Mouse (Mus musculus) embryonic facial prominence, embryonic 12.5 days (tissue): Measurements from ENCODE around the gene Cdkn2d. TPM values are rescaled to one million over a fixed set of nuclear protein-coding genes. Genes with fewer than 3 reads are reported as not detected.

Experiments used
- ATAC-seq: fragments of 200-750 bp; cut with Nextera tagmentation; 2 replicates; pipeline ENCODE4 v1.8.0; 2017; ENCODE audit not compliant: insufficient number of reproducible peaks, insufficient read depth, low FRiP score, low TSS enrichment
- H3K27ac ChIP-seq: fragments of 300-500 bp; sonication (generic); 2 replicates; pipeline ENCODE4 v1.5.1; 2016; ENCODE audit warnings: mild to moderate bottlenecking
- H3K27me3 ChIP-seq: fragments of 300-500 bp; sonication (generic); 2 replicates; pipeline ENCODE4 v1.6.1; 2016; ENCODE audit warnings: mild to moderate bottlenecking, moderate library complexity
- H3K36me3 ChIP-seq: fragments of 300-500 bp; sonication (generic); 2 replicates; pipeline ENCODE4 v1.6.1; 2016; ENCODE audit warnings: mild to moderate bottlenecking
- H3K4me1 ChIP-seq: fragments of 300-500 bp; sonication (generic); 2 replicates; pipeline ENCODE4 v1.6.1; 2016
- H3K4me2 ChIP-seq: fragments of 300-500 bp; sonication (generic); replicated peaks from 2 replicates; pipeline ENCODE4 v1.6.1; 2016; ENCODE audit warnings: mild to moderate bottlenecking, moderate library complexity
- H3K4me3 ChIP-seq: fragments of 300-500 bp; sonication (generic); 2 replicates; pipeline ENCODE4 v1.5.1; 2016; ENCODE audit warnings: mild to moderate bottlenecking
- H3K9ac ChIP-seq: fragments of 300-500 bp; sonication (generic); 2 replicates; pipeline ENCODE4 v1.6.1; 2016; ENCODE audit warnings: mild to moderate bottlenecking, moderate library complexity
- H3K9me3 ChIP-seq: fragments of 300-500 bp; sonication (generic); 2 replicates; pipeline ENCODE4 v1.6.1; 2016; ENCODE audit warnings: mild to moderate bottlenecking, moderate library complexity
- WGBS: fragments of 180-500 bp; shearing (Covaris S2); methylation state at CpG from one replicate; pipeline ENCODE4 v1.1.7; 2016; 5-methylcytosine and 5-hydroxymethylcytosine counted together
- polyA plus RNA-seq: library from polyadenylated mRNA; unstranded; fragments of >200 nt; fragmentation: Nextera tagmentation; extraction: Ambion mirVana; gene quantifications from 2 replicates; pipeline ENCODE4 v1.2.1, GENCODE M21; 2016

Gene Cdkn2d
- polyA plus RNA-seq, 1 experiment from 2014 or later, result 51.7 TPM

DNA sequence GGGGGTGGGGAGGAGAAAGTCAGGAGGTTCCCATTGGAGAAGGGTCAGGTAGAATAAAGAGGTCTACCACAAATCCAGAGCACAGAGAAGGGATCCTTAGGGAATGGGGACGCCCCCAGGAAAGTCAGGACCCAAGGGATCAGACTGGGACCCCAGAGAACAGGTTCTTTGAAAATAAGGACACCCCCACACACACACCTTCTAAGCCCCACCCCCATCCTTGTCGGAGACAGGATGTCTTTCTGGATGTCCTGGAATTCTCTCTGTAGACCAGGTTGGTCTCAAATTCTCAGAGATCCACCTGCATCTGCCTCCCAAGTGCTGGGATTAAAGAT is 1.9 kb downstream of the Cdkn2d start:
- Histone ChIP-seq H3K4me3 (no peak overlapping the region), H3K9ac (no peak overlapping the region), H3K27ac (0 out of 2 replicates have a peak overlapping the region, but pooled peaks have one; percentile 77), H3K27me3 (no peaks in the 10 kb centered on the region), H3K9me3 (no peaks in the 10 kb centered on the region), H3K36me3 (peaks cover 9% of the 10 kb centered on the region; the same call in 1 of the 2 replicates), H3K4me1 (peaks cover 27% of the 10 kb centered on the region), H3K4me2 (peak overlapping the region; percentile 86)
- ATAC-seq, result no peak
- WGBS, result 76% methylated on average over 2 of the region's 2 CpGs

DNA sequence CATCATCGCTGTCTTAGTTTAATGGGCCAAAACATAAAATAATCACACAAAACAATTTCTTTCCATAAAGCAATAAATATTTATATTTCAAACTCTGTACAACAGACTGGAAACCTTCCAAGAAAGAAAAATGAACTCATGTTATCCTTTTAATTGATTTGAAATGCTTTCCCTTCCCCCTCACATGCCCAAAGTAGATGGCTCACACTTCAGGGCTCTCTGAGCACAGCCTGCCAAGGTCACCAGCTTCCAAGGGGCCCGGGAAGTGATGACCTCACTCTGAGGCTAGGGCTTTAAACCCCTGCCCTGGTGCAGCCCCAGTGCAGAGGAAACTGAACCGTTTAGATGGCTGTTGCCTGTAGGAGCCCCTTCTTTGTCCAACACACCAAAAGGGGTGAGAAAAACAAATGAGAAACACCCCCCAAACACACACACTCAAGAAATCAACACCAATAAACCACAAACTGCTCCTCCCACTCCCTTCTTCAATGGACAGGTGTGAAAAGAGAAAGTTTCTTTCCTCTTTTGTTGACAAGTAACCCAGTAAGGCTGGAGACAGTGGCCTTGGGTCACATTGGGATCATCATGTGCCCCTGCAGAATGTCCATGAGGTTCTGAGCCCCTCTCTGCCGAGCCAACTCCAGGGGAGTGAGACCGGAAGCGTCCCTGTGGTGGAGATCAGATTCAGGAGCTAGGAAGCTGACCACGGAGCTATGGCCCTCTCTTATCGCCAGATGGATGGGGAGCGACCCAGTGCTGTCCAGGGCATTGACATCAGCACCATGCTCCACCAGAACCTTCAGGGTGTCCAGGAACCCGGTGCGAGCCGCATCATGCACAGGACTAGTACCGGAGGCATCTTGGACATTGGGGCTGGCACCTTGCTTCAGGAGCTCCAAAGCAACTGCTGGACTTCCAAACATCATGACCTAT is 2.5 kb downstream of the Cdkn2d start:
- Histone ChIP-seq H3K4me3 (peak overlapping the region; percentile 78), H3K27me3 (no peaks in the 10 kb centered on the region), H3K9me3 (no peaks in the 10 kb centered on the region), H3K4me1 (peaks cover 27% of the 10 kb centered on the region), H3K27ac (peak overlapping the region; percentile 77), H3K9ac (no peak overlapping the region), H3K36me3 (peaks cover 15% of the 10 kb centered on the region), H3K4me2 (peak overlapping the region; percentile 86)
- 79% methylated on average over 13 of the region's 13 CpGs for WGBS
- ATAC-seq, result no peak

DNA sequence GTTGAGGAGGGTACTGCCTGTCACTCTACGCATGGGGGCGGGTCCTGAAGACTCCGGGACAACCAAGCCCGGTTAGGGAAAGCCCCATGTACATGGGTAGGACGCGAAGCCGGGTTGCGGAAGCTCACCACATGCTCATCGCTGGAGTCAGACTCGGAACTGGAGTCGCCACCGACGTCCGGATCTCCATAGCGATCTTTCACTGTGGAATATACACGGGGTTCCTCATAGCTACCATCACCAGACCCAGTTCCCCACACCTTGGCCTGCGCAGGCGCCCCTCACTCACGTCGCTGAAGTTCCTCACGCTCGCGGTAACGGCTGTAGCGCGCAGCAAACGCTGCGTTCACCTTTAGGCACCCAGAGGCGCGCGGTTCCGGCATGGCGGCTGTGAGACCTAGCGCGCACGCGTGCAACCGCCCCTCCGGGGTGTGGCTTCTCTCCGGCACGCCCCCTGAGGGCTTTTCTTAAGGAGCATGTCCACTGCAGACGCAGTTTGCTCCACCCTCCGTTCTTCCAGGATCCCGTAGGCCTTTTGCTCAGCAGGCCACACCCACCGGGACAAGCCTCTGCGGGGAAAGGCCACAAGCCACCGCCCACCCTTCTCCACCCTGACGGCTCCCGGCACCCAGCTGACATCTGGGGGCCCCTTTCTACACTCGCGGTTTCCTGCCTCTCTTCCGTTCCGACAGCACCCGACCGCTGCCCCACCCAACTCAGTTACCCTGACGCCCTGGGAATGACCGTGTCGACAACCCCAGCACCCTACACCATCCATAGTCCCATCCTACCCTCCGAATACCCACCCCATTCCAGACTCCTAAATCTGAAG is 3.4 kb downstream of the Cdkn2d start, which contains the start of gene Kri1:
TSS of gene Kri1 (minus strand) at position 399 of the 832 bp plus-strand sequence.
- peak; percentile 67 for ATAC-seq
- Histone ChIP-seq H3K27me3 (no peaks in the 10 kb centered on the region), H3K27ac (peak within 1 kb of the TSS; percentile 77), H3K4me3 (peak within 1 kb of the TSS; percentile 78), H3K36me3 (peaks cover 18% of the 10 kb centered on the region), H3K4me1 (peaks cover 27% of the 10 kb centered on the region), H3K9me3 (no peaks in the 10 kb centered on the region), H3K4me2 (peak within 1 kb of the TSS; percentile 86), H3K9ac (peak within 1 kb of the TSS; percentile 66)
- WGBS, result 1% methylated on average over 59 of the region's 59 CpGs

DNA sequence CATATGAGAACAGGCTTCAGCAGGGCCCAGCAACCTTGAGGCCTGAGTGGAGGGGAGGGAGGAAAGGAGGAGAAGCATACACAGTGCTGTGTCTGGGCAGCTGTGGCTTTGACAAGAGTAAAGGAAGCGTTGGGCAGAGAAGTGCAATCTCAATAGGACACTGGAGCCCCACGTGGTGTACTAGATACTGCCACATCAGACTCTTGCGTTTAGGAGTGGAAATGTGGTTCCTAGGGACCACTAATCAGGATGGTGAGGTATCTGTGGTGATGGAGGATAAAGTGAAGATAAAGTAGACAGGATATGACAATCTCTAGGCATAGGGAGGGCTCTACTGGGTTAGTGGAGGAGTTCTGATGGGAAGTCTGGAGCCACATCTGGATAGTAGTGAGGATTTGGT is 4.5 kb downstream of the Cdkn2d start:
- no peaks in the 10 kb centered on the region for H3K9me3 ChIP-seq
- peak overlapping the region; percentile 78 for H3K4me3 ChIP-seq
- peak overlapping the region; percentile 66 for H3K9ac ChIP-seq
- ATAC-seq, result no peak
- H3K4me2 ChIP-seq, result peak overlapping the region; percentile 86
- H3K27ac ChIP-seq, result no peak overlapping the region
- H3K36me3 ChIP-seq, result peaks cover 25% of the 10 kb centered on the region
- WGBS, result 66% methylated on average over 3 of the region's 3 CpGs
- H3K27me3 ChIP-seq, result no peaks in the 10 kb centered on the region
- H3K4me1 ChIP-seq, result peaks cover 27% of the 10 kb centered on the region

DNA sequence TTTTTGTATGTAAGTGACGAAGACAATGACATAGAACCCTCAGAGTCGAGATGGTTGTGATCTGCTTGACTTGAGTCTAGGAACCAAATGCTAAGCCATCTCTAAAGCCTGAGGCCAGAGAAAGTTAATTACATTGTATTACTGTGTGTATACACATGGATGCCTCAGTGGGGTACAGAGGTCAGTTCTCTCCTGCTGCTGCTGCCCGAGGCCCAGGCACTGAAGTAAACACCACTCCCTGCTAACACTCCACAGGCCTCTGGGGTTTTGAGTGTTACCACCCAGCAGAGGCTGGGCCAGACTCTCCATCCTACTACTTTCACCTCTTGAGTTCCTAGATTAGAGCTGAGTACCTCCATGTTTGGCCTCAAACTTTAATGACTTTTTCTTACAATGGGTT is 7.2 kb downstream of the Cdkn2d start:
- Histone ChIP-seq H3K9ac (no peak overlapping the region), H3K9me3 (no peaks in the 10 kb centered on the region), H3K27ac (no peak overlapping the region), H3K4me3 (no peak overlapping the region), H3K36me3 (peaks cover 50% of the 10 kb centered on the region), H3K27me3 (no peaks in the 10 kb centered on the region), H3K4me2 (no peak overlapping the region), H3K4me1 (peaks cover 19% of the 10 kb centered on the region)
- no peak for ATAC-seq
- 78% methylated on average over 3 of the region's 3 CpGs for WGBS

DNA sequence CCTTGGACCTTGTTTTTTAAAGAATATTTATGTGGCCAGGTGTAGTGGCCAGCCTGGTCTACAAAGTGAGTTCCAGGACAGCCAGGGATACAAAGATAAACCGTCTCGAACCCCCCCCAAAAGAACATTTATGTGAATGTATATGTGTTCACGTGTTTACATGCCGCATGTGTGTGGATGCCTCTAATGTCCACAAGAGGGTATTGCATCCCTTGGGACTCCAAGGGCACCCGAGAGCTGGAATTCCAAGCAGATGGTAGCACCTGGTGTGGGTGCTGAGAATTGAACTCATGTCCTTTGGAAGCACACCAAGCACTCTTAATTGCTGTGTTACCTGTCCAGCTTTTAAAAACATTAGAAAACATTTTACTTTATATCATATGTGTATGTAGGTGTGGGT is 7.6 kb downstream of the Cdkn2d start:
- 88% methylated on average over 5 of the region's 5 CpGs for WGBS

DNA sequence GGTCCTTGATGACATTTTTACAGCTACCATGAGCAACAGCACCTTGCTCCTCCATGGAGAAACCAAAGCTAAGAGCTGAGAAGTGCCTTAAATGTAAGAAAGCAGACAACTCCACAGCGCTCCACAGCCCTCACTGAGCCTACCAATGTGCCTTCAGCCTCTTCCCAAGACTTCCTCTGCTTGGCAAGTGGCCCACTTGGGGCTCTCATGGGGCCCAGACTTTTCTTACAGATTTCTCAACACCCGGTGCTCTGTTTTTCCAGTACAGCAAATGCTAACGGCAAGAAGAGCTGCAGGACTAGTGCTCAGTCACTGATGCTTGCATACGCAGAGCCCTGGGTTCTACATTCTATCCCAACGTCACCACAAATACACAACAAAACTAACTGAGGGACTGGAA is 13.4 kb downstream of the Cdkn2d start:
- ATAC-seq, result no peak
- Histone ChIP-seq H3K4me3 (no peak overlapping the region), H3K4me2 (no peak overlapping the region), H3K27me3 (no peaks in the 10 kb centered on the region), H3K36me3 (peaks cover 89% of the 10 kb centered on the region), H3K4me1 (no peaks in the 10 kb centered on the region), H3K9me3 (no peaks in the 10 kb centered on the region), H3K9ac (no peak overlapping the region), H3K27ac (no peak overlapping the region)
- WGBS, result 96% methylated on average over 5 of the region's 5 CpGs

More for the DNA sequence above, 7.6 kb downstream of the Cdkn2d start:
- H3K9me3 ChIP-seq, result no peaks in the 10 kb centered on the region
- no peaks in the 10 kb centered on the region for H3K27me3 ChIP-seq
- no peak overlapping the region for H3K9ac ChIP-seq
- peaks cover 15% of the 10 kb centered on the region for H3K4me1 ChIP-seq
- H3K36me3 ChIP-seq, result peaks cover 52% of the 10 kb centered on the region
- H3K27ac ChIP-seq, result no peak overlapping the region
- H3K4me2 ChIP-seq, result no peak overlapping the region
- ATAC-seq, result no peak
- no peak overlapping the region for H3K4me3 ChIP-seq

DNA sequence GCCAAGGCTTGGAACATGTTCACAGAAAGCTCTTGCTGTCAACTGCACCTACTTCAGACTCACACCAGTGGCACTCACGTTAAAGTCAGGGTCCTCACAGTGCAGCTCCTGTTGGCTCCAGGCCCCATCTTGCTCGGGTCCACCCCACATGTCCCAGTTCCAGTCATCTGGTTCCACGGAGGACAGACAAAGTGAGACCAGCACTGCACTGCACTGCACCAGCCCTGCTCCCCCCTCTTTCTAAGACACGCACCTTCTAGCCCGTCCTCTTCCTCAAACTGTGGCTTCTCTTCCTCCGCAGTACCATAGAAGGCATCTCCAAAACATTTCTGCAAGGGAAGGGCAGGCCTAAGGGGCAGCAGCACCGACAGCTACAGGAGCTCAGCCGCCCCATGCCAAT is 14.9 kb downstream of the Cdkn2d start:
- H3K4me1 ChIP-seq, result no peaks in the 10 kb centered on the region
- no peak overlapping the region for H3K27ac ChIP-seq
- H3K27me3 ChIP-seq, result no peaks in the 10 kb centered on the region
- H3K4me3 ChIP-seq, result no peak overlapping the region
- ATAC-seq, result no peak
- H3K36me3 ChIP-seq, result peaks cover 90% of the 10 kb centered on the region
- WGBS, result 86% methylated on average over 8 of the region's 8 CpGs
- H3K9me3 ChIP-seq, result no peaks in the 10 kb centered on the region
- H3K9ac ChIP-seq, result no peak overlapping the region
- H3K4me2 ChIP-seq, result no peak overlapping the region

DNA sequence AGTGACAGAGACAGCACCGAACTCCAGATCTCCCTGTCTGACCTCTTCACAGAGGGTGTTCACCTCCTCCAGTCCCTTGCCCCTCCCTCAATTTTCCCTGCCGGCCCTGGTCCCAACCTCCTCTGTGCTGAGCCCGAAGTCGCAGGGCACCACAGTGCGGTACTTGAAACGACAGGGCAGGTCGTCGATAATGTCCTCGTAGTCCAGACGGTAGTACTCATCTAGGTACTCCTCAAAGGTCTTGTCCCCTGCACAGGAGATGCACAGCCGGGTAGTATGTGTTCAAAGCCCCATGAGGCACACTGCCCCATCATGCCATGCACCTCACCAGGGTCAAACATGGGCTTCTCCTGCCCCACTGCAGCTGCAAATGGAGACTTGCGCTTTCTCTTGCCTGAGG is 15.5 kb downstream of the Cdkn2d start:
- Histone ChIP-seq H3K27me3 (no peaks in the 10 kb centered on the region), H3K4me1 (no peaks in the 10 kb centered on the region), H3K9me3 (no peaks in the 10 kb centered on the region), H3K27ac (no peak overlapping the region), H3K9ac (no peak overlapping the region), H3K4me2 (no peak overlapping the region), H3K36me3 (peaks cover 90% of the 10 kb centered on the region), H3K4me3 (no peak overlapping the region)
- no peak for ATAC-seq
- WGBS, result 87% methylated on average over 12 of the region's 12 CpGs

DNA sequence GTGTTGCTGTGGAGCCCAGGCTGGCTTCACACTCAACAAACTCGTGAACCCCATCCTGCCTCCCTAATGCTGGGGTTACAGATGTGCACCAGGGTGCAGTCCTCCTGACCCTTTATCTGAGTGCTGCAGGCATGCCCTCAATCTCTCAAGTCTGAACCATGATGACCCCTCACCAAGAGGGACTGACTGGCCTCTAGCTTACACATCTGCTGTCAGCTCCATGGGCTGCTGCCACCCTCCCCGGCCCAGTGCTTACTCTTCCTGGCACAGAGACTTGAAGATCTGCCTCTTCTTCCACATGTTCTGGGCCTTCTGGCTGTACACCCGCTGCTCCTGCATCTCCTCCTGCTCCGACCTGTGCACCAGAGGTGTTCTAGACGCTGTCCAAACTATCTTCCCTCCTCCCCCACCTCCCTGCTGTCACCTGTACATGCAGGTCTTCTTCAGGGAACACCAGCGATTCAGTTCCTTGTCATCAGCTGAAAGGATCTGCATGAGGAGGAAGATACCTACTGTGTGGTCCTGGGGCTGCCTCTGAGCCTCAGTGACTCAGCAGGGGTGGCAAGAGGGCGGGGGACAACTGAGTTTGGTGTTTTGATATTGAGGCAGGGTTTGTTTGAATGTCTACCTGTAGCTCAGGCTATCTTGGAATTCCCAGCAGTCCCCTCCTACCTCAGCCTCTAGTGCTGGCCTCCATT is 16.0 kb downstream of the Cdkn2d start:
- Histone ChIP-seq H3K9me3 (no peaks in the 10 kb centered on the region), H3K4me2 (no peak overlapping the region), H3K36me3 (peaks cover 92% of the 10 kb centered on the region), H3K4me1 (no peaks in the 10 kb centered on the region), H3K9ac (no peak overlapping the region), H3K27me3 (no peaks in the 10 kb centered on the region), H3K4me3 (no peak overlapping the region), H3K27ac (no peak overlapping the region)
- WGBS, result 87% methylated on average over 7 of the region's 7 CpGs
- no peak for ATAC-seq

DNA sequence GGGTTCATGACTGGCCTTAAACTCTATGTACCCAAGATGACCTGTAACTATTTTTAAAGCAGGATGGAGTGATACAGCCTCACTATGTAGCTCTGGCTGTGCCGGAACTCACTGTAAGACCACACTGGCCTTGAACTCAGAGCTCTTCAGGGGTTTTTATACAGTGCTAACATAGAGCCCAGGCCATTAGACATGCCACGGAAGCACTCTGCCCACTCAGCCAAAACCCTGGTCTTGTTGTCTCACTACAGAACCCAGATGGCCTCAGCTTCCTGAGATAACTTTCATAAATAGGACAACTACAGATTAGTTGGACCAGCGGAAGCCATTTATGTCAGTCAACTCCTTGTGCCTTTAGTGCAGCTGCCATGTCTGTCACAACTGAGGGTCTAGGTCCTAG is 16.9 kb downstream of the Cdkn2d start:
- H3K4me1 ChIP-seq, result no peaks in the 10 kb centered on the region
- H3K36me3 ChIP-seq, result peaks cover 90% of the 10 kb centered on the region
- H3K9ac ChIP-seq, result no peak overlapping the region
- H3K27me3 ChIP-seq, result no peaks in the 10 kb centered on the region
- 95% methylated on average over 3 of the region's 3 CpGs for WGBS
- no peak overlapping the region for H3K27ac ChIP-seq
- H3K9me3 ChIP-seq, result no peaks in the 10 kb centered on the region
- H3K4me2 ChIP-seq, result no peak overlapping the region
- no peak overlapping the region for H3K4me3 ChIP-seq
- no peak for ATAC-seq
